Mouse (Mus musculus): ENCODE results near the gene Poln. TPM values are rescaled to one million over a fixed set of nuclear protein-coding genes. Genes with fewer than 3 reads are reported as not detected.

The Poln gene
- polyA plus RNA-seq, 1 experiment from 2014 or later: 0.51 TPM

GRCm38 (mm10) chr5:34031022-34031421 is 138.2 kb downstream of the Poln start:
- Histone ChIP-seq H3K4me1 (peaks cover 2% of the 10 kb centered on the region; the same call in 1 of the 2 replicates), H3K27me3 (no peaks in the 10 kb centered on the region), H3K36me3 (no peaks in the 10 kb centered on the region), H3K27ac (replicated peaks) (no peak overlapping the region), H3K4me2 (replicated peaks) (no peak overlapping the region), H3K9ac (replicated peaks) (no peak overlapping the region), H3K4me3 (no peak overlapping the region), H3K9me3 (no peaks in the 10 kb centered on the region)
- 83% methylated on average over 6 of the region's 6 CpGs for WGBS
- no peak for ATAC-seq (ENCODE audit: low FRiP score, low read depth)

- Histone ChIP-seq H3K27me3 (no peaks in the 10 kb centered on the region), H3K4me1 (peaks cover 2% of the 10 kb centered on the region; the same call in 1 of the 2 replicates), H3K9me3 (no peaks in the 10 kb centered on the region), H3K27ac (replicated peaks) (no peak overlapping the region), H3K36me3 (no peaks in the 10 kb centered on the region), H3K4me2 (replicated peaks) (no peak overlapping the region), H3K4me3 (no peak overlapping the region), H3K9ac (replicated peaks) (no peak overlapping the region)
- ATAC-seq (ENCODE audit: low FRiP score, low read depth): no peak
- 79% methylated on average over 4 of the region's 4 CpGs for WGBS
Observed at GRCm38 (mm10) chr5:34030101-34030500, 139.1 kb downstream of the Poln start.

- H3K9ac ChIP-seq (replicated peaks): no peak overlapping the region
- H3K9me3 ChIP-seq: no peaks in the 10 kb centered on the region
- H3K27me3 ChIP-seq: no peaks in the 10 kb centered on the region
- no peaks in the 10 kb centered on the region for H3K4me1 ChIP-seq
- no peaks in the 10 kb centered on the region for H3K36me3 ChIP-seq
- ATAC-seq (ENCODE audit: low FRiP score, low read depth): no peak
- WGBS: 85% methylated on average over 4 of the region's 4 CpGs
- no peak overlapping the region for H3K27ac ChIP-seq (replicated peaks)
- no peak overlapping the region for H3K4me3 ChIP-seq
- H3K4me2 ChIP-seq (replicated peaks): no peak overlapping the region
Observed at GRCm38 (mm10) chr5:34018968-34019367, 150.3 kb downstream of the Poln start.

GRCm38 (mm10) chr5:34014652-34015051 is 154.6 kb downstream of the Poln start:
- no peak overlapping the region for H3K4me3 ChIP-seq
- H3K9ac ChIP-seq (replicated peaks): no peak overlapping the region
- no peaks in the 10 kb centered on the region for H3K36me3 ChIP-seq
- H3K4me2 ChIP-seq (replicated peaks): no peak overlapping the region
- ATAC-seq (ENCODE audit: low FRiP score, low read depth): no peak
- H3K27me3 ChIP-seq: no peaks in the 10 kb centered on the region
- no peaks in the 10 kb centered on the region for H3K9me3 ChIP-seq
- WGBS: 73% methylated on average over 1 of the region's 1 CpGs
- no peaks in the 10 kb centered on the region for H3K4me1 ChIP-seq
- no peak overlapping the region for H3K27ac ChIP-seq (replicated peaks)

GRCm38 (mm10) chr5:34007392-34007941 is 161.8 kb downstream of the Poln start:
- Histone ChIP-seq H3K4me1 (no peaks in the 10 kb centered on the region), H3K36me3 (no peaks in the 10 kb centered on the region), H3K4me2 (replicated peaks) (no peak overlapping the region), H3K4me3 (no peak overlapping the region), H3K9me3 (no peaks in the 10 kb centered on the region), H3K9ac (replicated peaks) (no peak overlapping the region), H3K27me3 (no peaks in the 10 kb centered on the region), H3K27ac (replicated peaks) (no peak overlapping the region)
- WGBS: 87% methylated on average over 4 of the region's 4 CpGs
- no peak for ATAC-seq (ENCODE audit: low FRiP score, low read depth)

GRCm38 (mm10) chr5:34006832-34007231 is 162.4 kb downstream of the Poln start:
- WGBS: 86% methylated on average over 4 of the region's 4 CpGs
- no peaks in the 10 kb centered on the region for H3K9me3 ChIP-seq
- no peaks in the 10 kb centered on the region for H3K4me1 ChIP-seq
- no peak overlapping the region for H3K27ac ChIP-seq (replicated peaks)
- H3K4me3 ChIP-seq: no peak overlapping the region
- no peaks in the 10 kb centered on the region for H3K27me3 ChIP-seq
- no peak overlapping the region for H3K4me2 ChIP-seq (replicated peaks)
- H3K36me3 ChIP-seq: peaks cover 3% of the 10 kb centered on the region
- no peak for ATAC-seq (ENCODE audit: low FRiP score, low read depth)
- no peak overlapping the region for H3K9ac ChIP-seq (replicated peaks)

GRCm38 (mm10) chr5:34004618-34005017 is 164.6 kb downstream of the Poln start:
- Histone ChIP-seq H3K9me3 (no peaks in the 10 kb centered on the region), H3K27ac (replicated peaks) (no peak overlapping the region), H3K4me2 (replicated peaks) (no peak overlapping the region), H3K4me1 (peaks cover 2% of the 10 kb centered on the region; the same call in 1 of the 2 replicates), H3K36me3 (peaks cover 17% of the 10 kb centered on the region), H3K4me3 (no peak overlapping the region), H3K9ac (replicated peaks) (no peak overlapping the region), H3K27me3 (no peaks in the 10 kb centered on the region)
- 80% methylated on average over 5 of the region's 5 CpGs for WGBS
- ATAC-seq (ENCODE audit: low FRiP score, low read depth): no peak

- WGBS: 88% methylated on average over 4 of the region's 4 CpGs
- H3K4me3 ChIP-seq: no peak overlapping the region
- H3K4me2 ChIP-seq (replicated peaks): no peak overlapping the region
- H3K36me3 ChIP-seq: peaks cover 17% of the 10 kb centered on the region
- no peak overlapping the region for H3K27ac ChIP-seq (replicated peaks)
- no peak overlapping the region for H3K9ac ChIP-seq (replicated peaks)
- no peaks in the 10 kb centered on the region for H3K9me3 ChIP-seq
- ATAC-seq (ENCODE audit: low FRiP score, low read depth): no peak
- H3K4me1 ChIP-seq: peaks cover 22% of the 10 kb centered on the region
- peaks cover 10% of the 10 kb centered on the region for H3K27me3 ChIP-seq
Observed at GRCm38 (mm10) chr5:34002636-34003035, 166.6 kb downstream of the Poln start.

GRCm38 (mm10) chr5:34001401-34001800 is 167.8 kb downstream of the Poln start:
- peaks cover 28% of the 10 kb centered on the region for H3K4me1 ChIP-seq

GRCm38 (mm10) chr5:34000809-34001208 is 168.4 kb downstream of the Poln start:
- ATAC-seq (ENCODE audit: low FRiP score, low read depth): no peak
- peaks cover 28% of the 10 kb centered on the region for H3K4me1 ChIP-seq
- H3K36me3 ChIP-seq: peaks cover 17% of the 10 kb centered on the region
- WGBS: 97% methylated on average over 25 of the region's 25 CpGs
- no peak overlapping the region for H3K27ac ChIP-seq (replicated peaks)
- peaks cover 17% of the 10 kb centered on the region for H3K27me3 ChIP-seq
- no peak overlapping the region for H3K9ac ChIP-seq (replicated peaks)
- no peak overlapping the region for H3K4me3 ChIP-seq
- H3K9me3 ChIP-seq: no peaks in the 10 kb centered on the region
- no peak overlapping the region for H3K4me2 ChIP-seq (replicated peaks)

More at GRCm38 (mm10) chr5:34001401-34001800, 167.8 kb downstream of the Poln start:
- H3K9me3 ChIP-seq: no peaks in the 10 kb centered on the region
- peaks cover 17% of the 10 kb centered on the region for H3K36me3 ChIP-seq
- H3K4me3 ChIP-seq: no peak overlapping the region
- 100% methylated on average over 1 of the region's 1 CpGs for WGBS
- H3K27ac ChIP-seq (replicated peaks): no peak overlapping the region
- no peak for ATAC-seq (ENCODE audit: low FRiP score, low read depth)
- H3K27me3 ChIP-seq: peaks cover 17% of the 10 kb centered on the region
- no peak overlapping the region for H3K9ac ChIP-seq (replicated peaks)
- H3K4me2 ChIP-seq (replicated peaks): no peak overlapping the region

GRCm38 (mm10) chr5:33999466-34000090 is 169.7 kb downstream of the Poln start:
- no peak overlapping the region for H3K4me3 ChIP-seq
- no peak overlapping the region for H3K27ac ChIP-seq (replicated peaks)

GRCm38 (mm10) chr5:33998505-33998877 is 170.8 kb downstream of the Poln start:
- Histone ChIP-seq H3K9ac (replicated peaks) (0 out of 2 replicates have a peak overlapping the region, but pooled peaks have one; percentile 84), H3K4me1 (peaks cover 37% of the 10 kb centered on the region), H3K36me3 (peaks cover 17% of the 10 kb centered on the region), H3K9me3 (no peaks in the 10 kb centered on the region), H3K4me2 (replicated peaks) (peak overlapping the region; percentile 88), H3K4me3 (peak overlapping the region; percentile 73), H3K27ac (replicated peaks) (no peak overlapping the region), H3K27me3 (peaks cover 30% of the 10 kb centered on the region)
- ATAC-seq (ENCODE audit: low FRiP score, low read depth): no peak
- WGBS: 96% methylated on average over 3 of the region's 3 CpGs

More at GRCm38 (mm10) chr5:33999466-34000090, 169.7 kb downstream of the Poln start:
- ATAC-seq (ENCODE audit: low FRiP score, low read depth): no peak
- H3K9me3 ChIP-seq: no peaks in the 10 kb centered on the region
- peaks cover 34% of the 10 kb centered on the region for H3K4me1 ChIP-seq
- H3K9ac ChIP-seq (replicated peaks): no peak overlapping the region
- peaks cover 17% of the 10 kb centered on the region for H3K36me3 ChIP-seq
- H3K4me2 ChIP-seq (replicated peaks): 0 out of 2 replicates have a peak overlapping the region, but pooled peaks have one; percentile 1
- WGBS: 90% methylated on average over 6 of the region's 6 CpGs
- peaks cover 24% of the 10 kb centered on the region for H3K27me3 ChIP-seq
